Mouse (Mus musculus) embryonic facial prominence, embryonic 11.5 days (tissue): ENCODE measurements around the gene Islr. TPM values are rescaled to one million over a fixed set of nuclear protein-coding genes. Genes with fewer than 3 reads are reported as not detected.

ENCODE experiments used
- ATAC-seq: fragments of 200-750 bp; cut with Nextera tagmentation; replicated peaks from 2 replicates; pipeline ENCODE4 v1.8.0; 2017; ENCODE audit warnings: low read depth; ENCODE audit not compliant: insufficient number of reproducible peaks, low FRiP score, low TSS enrichment
- DNase-seq: peaks from one replicate; pipeline ENCODE4 v3.0.0-alpha.2; 2015; ENCODE audit warnings: low spot score
- H3K27ac ChIP-seq: fragments of 300-500 bp; sonication (generic); replicated peaks from 2 replicates; pipeline ENCODE4 v1.5.1; 2014; ENCODE audit warnings: mild to moderate bottlenecking, low read depth, low read length, control low read depth
- H3K27me3 ChIP-seq: fragments of 300-500 bp; sonication (generic); 2 replicates; pipeline ENCODE4 v1.6.1; 2014; ENCODE audit warnings: mild to moderate bottlenecking, low read length, moderate library complexity, mixed read lengths; ENCODE audit not compliant: control insufficient read depth, insufficient read depth
- H3K36me3 ChIP-seq: fragments of 300-500 bp; sonication (generic); replicated peaks from 2 replicates; pipeline ENCODE4 v1.6.1; 2014; ENCODE audit warnings: low read depth, mild to moderate bottlenecking, low read length, moderate library complexity, mixed read lengths; ENCODE audit not compliant: control insufficient read depth, insufficient read depth
- H3K4me1 ChIP-seq: fragments of 300-500 bp; sonication (generic); 2 replicates; pipeline ENCODE4 v1.6.1; 2014; ENCODE audit warnings: low read length, mixed read lengths; ENCODE audit not compliant: control insufficient read depth, insufficient read depth
- H3K4me2 ChIP-seq: fragments of 300-500 bp; sonication (generic); 2 replicates; pipeline ENCODE4 v1.6.1; 2014; ENCODE audit warnings: low read depth, mild to moderate bottlenecking, control low read depth, low read length, moderate library complexity
- H3K4me3 ChIP-seq: fragments of 300-500 bp; sonication (generic); 2 replicates; pipeline ENCODE4 v1.5.1; 2014; ENCODE audit warnings: low read depth, low read length, control low read depth
- H3K9ac ChIP-seq: fragments of 300-500 bp; sonication (generic); replicated peaks from 2 replicates; pipeline ENCODE4 v1.6.1; 2014; ENCODE audit warnings: mild to moderate bottlenecking, control low read depth, low read length
- H3K9me3 ChIP-seq: fragments of 300-500 bp; sonication (generic); replicated peaks from 2 replicates; pipeline ENCODE4 v1.6.1; 2016; ENCODE audit warnings: mild to moderate bottlenecking, low read length, inconsistent platforms, mixed read lengths; ENCODE audit not compliant: control insufficient read depth
- WGBS: fragments of 180-500 bp; shearing (Covaris S2); extraction: QIAGEN DNeasy Blood & Tissue Kit; methylation state at CpG from one replicate; pipeline ENCODE4 v1.1.7; 2014; 5-methylcytosine and 5-hydroxymethylcytosine counted together
- polyA plus RNA-seq: library from polyadenylated mRNA; unstranded; fragments of >200 nt; fragmentation: Nextera tagmentation; extraction: Ambion mirVana; gene quantifications from 2 replicates; pipeline ENCODE4 v1.2.1, GENCODE M21; 2014

Gene Islr
- polyA plus RNA-seq, 1 experiment from 2014 or later, result 24.6 TPM

DNA sequence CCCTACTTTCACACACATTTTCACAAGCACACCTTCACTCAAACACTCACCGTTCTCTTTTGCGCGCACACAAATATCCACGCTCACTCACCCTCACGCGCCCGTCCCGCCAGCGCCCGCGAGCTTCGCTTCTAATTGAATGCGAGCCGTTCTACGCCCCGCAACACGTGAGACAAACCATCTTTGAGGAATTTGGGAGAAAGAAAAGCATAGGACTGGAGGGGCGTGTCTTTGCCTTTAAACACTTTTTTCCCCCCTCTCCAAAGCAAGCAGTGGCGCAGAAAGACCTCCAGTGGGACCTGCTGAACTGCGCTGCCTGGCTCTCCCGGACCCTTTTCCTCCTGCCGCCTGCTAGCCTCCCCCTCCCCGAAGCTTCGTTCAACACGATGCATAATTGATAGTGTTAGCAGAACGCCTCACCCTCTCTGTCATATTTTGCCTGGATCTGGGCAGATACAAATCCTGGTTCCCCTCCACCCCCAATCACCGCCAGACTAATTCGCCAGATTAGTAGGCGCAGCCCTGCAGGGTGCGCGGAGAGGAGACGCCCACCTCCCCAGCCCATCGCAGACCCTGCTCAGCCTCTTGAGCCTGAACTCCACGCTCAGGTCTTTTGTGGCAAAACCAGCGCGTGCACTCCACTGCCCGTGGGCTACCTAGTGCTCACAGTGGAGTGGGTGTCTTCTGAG, 2.1 kb downstream of the Islr start:
- Histone ChIP-seq H3K27ac (peak overlapping the region; percentile 8; the same call in 1 of the 2 replicates), H3K36me3 (no peaks in the 10 kb centered on the region), H3K9me3 (no peaks in the 10 kb centered on the region), H3K4me1 (peaks cover 24% of the 10 kb centered on the region), H3K9ac (peak overlapping the region; percentile 19; the same call in 1 of the 2 replicates), H3K4me3 (peak overlapping the region; percentile 25), H3K4me2 (peak overlapping the region; percentile 40), H3K27me3 (peaks cover 69% of the 10 kb centered on the region)
- peak; percentile 48 for DNase-seq
- WGBS, result 1% methylated on average over 37 of the region's 37 CpGs
- ATAC-seq, result no peak

DNA sequence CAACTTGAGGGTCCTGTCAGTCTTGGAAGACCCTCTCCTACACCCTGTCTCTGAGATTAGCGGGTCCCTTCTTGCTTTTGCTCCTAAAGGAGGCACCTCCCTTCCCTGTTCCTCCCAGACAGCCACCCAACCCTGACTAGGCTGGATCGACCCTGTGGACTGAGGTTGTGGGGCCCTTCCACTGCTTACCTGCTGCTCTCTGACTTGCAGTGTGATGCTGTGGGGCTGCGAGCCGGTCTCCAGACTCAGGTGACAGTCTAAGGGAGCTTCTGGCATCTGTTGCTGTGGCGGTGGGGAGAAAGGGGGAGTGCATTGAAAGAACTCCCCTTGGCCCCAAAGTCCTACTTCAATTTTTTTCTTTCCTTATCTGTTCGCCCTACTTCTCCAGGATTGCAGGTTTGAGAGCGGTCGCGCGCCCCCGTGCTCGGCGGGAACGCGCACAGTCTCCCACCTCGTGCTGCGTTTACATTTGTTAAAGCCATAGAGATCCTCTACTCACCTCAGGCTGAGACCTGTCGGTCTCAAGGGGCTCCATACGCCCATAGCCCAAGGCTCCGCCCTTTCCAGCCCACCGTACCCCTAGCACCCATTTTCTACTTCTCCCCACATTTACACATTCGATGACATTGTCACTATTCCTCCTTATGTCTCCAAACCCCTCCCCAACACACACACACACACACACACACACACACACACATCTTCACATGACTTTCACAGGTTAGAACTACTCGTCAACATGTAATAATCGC, 2.8 kb downstream of the Islr start:
- DNase-seq, result no peak
- H3K4me1 ChIP-seq, result peaks cover 29% of the 10 kb centered on the region
- peak overlapping the region; percentile 25 for H3K4me3 ChIP-seq
- peak overlapping the region; percentile 40 for H3K4me2 ChIP-seq
- peak overlapping the region; percentile 37 for H3K9ac ChIP-seq
- no peak for ATAC-seq
- H3K27me3 ChIP-seq, result peaks cover 77% of the 10 kb centered on the region
- no peaks in the 10 kb centered on the region for H3K36me3 ChIP-seq
- no peaks in the 10 kb centered on the region for H3K9me3 ChIP-seq
- 1% methylated on average over 24 of the region's 24 CpGs for WGBS
- H3K27ac ChIP-seq, result no peak overlapping the region

DNA sequence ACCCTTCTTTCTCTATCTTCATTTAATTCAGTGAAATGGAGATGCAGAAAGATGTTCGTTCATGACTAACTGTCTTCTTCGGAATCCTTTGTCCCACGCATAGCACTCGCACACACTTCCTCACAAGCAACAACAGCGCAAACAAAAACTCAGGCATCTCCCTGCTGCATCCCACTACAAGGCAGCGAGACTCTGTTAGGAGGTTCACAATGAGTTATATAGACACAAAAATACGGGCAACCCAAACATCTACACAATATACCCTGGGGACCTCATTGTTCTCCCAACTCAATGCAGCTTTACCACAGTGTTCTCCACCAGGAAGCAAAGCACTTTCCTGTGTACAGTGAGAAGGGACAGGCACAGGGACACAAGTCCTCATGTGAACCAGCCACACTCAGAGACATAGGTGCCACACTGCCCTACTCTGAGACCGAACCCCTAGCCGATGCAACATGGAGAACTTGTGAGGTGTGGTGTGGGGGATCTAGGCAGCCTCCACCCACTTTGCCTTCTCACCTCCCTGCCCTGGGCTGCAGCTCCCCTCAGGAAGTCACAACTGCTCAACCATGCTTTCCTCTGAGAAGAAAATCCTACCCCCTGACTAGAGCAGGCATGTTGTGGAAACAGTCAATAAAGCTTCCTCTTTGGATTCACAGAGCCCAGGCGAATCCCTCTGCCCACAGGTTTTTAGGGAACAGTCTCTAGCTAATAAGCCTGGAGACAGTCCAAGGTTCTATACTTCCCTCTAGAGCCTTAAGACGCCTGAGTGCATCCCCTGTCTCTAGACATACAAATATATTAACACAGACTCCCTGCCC, 3.6 kb downstream of the Islr start:
- peak overlapping the region; percentile 25 for H3K4me3 ChIP-seq
- H3K36me3 ChIP-seq, result no peaks in the 10 kb centered on the region
- H3K9me3 ChIP-seq, result no peaks in the 10 kb centered on the region
- ATAC-seq, result no peak
- H3K4me2 ChIP-seq, result no peak overlapping the region
- H3K27me3 ChIP-seq, result peaks cover 81% of the 10 kb centered on the region
- no peak for DNase-seq
- no peak overlapping the region for H3K27ac ChIP-seq
- H3K9ac ChIP-seq, result peak overlapping the region; percentile 37
- H3K4me1 ChIP-seq, result peaks cover 29% of the 10 kb centered on the region
- 6% methylated on average over 11 of the region's 11 CpGs for WGBS

DNA sequence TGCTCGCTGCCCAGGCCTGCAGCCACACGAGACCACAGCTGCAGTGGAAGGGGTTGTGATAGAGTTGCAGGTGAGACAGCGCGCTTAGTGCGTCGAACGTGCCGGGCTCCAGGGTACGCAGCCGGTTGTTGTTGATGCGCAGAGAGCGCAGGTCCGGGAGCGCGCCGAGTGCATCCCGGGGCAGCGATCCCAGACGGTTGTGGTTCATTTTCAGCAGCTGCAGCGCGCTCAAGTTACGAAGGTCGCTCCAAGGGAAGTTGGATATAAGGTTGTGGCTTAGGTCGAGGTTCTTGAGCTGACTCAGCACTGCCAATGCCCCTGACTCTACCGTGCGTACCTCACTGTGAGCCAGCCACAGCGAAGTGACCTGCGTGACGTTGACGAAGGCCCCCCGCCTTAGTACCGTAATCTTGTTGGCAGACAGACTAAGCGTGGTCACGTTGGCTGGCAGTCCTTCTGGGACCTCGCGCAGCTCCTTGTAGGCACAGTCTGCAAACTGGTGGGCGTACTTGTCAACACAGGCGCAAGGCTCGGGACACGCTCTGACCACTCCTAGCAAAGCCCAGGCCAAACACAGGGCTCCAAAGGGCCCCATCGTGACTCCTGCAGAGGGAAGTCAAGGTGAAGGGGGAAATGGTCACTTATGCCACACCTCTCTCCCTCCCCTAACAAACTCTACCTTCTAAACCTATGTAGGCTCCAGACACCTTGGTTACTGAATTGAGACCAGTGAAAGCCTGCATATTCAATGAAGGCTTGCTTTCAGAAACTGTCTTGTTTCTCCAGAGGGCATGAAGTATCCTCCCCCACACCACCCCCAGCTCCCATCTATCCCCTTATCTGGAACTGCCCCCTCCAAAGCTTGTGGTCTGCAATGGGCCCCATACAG, 4.5 kb downstream of the Islr start:
- H3K4me3 ChIP-seq, result peak overlapping the region; percentile 24
- H3K27me3 ChIP-seq, result peaks cover 81% of the 10 kb centered on the region
- H3K9ac ChIP-seq, result no peak overlapping the region; the same call in 1 of the 2 replicates
- WGBS, result under 1% methylated on average over 41 of the region's 41 CpGs
- no peak for ATAC-seq
- H3K4me2 ChIP-seq, result peak overlapping the region; percentile 44
- peaks cover 29% of the 10 kb centered on the region for H3K4me1 ChIP-seq
- H3K27ac ChIP-seq, result no peak overlapping the region
- H3K36me3 ChIP-seq, result no peaks in the 10 kb centered on the region
- no peaks in the 10 kb centered on the region for H3K9me3 ChIP-seq
- peak; percentile 61 for DNase-seq

DNA sequence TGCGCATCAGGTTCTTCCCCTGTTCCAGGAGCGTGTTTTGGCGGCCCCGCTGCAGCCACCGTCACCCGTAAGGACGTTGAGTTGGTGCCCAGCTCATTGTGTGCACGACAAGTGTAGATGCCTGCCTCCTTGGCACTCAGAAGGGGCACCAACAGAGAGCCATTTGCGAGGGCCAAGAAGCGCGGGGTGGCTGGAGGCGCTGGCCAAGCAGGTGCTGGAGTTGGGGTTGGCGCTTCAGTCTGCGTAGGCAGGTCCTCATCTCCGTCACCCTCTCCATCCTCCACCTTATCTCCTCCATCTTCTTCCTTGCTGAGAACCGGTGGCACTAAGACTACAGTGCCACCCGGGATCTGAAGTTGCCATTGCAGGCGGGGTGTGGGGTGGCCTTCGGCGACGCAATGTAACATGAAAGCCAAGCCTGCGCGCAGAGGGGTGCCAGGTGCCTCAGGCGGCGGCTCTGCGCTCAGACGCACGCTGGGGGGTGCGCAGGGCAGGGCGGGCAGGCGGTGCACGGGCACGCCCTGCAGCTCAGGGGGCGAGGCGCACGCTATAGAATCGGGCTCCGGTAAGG, 5.2 kb downstream of the Islr start:
- H3K36me3 ChIP-seq, result no peaks in the 10 kb centered on the region
- no peak for ATAC-seq
- H3K4me2 ChIP-seq, result peak overlapping the region; percentile 49
- no peak overlapping the region; the same call in 1 of the 2 replicates for H3K9ac ChIP-seq
- peaks cover 29% of the 10 kb centered on the region for H3K4me1 ChIP-seq
- no peaks in the 10 kb centered on the region for H3K9me3 ChIP-seq
- WGBS, result 1% methylated on average over 38 of the region's 38 CpGs
- no peak overlapping the region for H3K27ac ChIP-seq
- H3K27me3 ChIP-seq, result peaks cover 82% of the 10 kb centered on the region
- H3K4me3 ChIP-seq, result peak overlapping the region; percentile 24
- no peak for DNase-seq

DNA sequence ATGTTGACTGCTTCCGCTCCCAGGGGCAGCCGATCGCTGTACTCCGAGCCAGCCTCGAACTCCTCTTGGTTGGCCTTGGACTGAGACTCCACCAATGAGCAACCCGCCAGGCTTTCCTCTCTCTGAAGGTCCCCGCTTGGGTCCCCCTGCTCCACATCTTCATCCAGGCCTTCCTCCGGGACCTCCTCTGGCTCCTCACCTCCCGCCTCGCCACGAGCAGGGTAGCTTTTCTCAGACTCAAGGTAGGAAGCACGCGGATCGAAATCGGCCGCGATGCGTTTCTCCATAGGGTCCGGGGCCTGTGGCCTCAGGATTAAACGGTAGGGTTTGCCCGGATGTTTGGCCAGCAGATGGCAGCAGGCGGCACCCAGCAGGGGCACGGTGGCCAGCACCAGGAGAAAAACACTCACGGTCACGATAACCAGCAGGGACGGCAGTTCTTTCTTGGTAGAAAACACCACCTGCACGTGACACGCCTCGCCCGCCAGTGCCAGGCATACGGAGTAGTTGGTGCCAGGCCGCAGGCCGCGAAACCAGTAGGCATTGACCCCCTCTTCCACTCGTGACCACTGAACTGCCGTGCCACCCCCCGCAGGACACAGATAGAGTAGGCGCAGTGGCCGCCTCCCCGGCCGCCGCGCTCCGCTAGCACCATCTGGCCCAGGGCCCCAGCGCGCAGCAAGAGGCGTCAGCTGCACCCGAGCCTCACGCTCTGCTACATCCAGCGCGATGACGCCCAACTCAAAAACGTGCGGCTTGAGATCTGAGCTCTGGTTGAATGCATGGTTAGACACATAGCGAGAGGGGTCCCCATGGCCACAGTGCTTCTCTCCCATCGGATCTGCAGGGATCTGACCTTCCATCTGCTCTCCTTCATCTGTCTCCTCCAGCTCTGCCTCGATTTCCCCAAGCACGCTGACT, 6.1 kb downstream of the Islr start:
- WGBS, result under 1% methylated on average over 57 of the region's 58 CpGs
- Histone ChIP-seq H3K4me2 (peak overlapping the region; percentile 49), H3K9ac (peak overlapping the region; percentile 15; the same call in 1 of the 2 replicates), H3K9me3 (no peaks in the 10 kb centered on the region), H3K36me3 (no peaks in the 10 kb centered on the region), H3K4me3 (peak overlapping the region; percentile 24), H3K27me3 (peaks cover 74% of the 10 kb centered on the region), H3K27ac (no peak overlapping the region), H3K4me1 (peaks cover 29% of the 10 kb centered on the region)
- no peak for ATAC-seq
- peak; percentile 67 for DNase-seq
